In genomic region chr7:19092381-19093173, GRCm38 (mm10) we compare ENCODE assay signal across 8 mouse cellular contexts. TPM values are rescaled to one million over a fixed set of nuclear protein-coding genes. Genes with fewer than 3 reads are reported as not detected.
DNase-seq lines count a peak whose midpoint lies in the region; ATAC-seq and TF ChIP-seq lines count a peak whose summit lies in the region.

No protein-coding gene starts in this region.

- H3K9me3 ChIP-seq in heart, embryonic 13.5 days = no peaks in the 10 kb centered on the region
- H3K9me3 ChIP-seq in kidney, embryonic 14.5 days (ENCODE audit: control insufficient read depth, low read length) = no peaks in the 10 kb centered on the region
- no peaks in the 10 kb centered on the region for H3K9me3 ChIP-seq in stomach, postnatal 0 days (ENCODE audit: control insufficient read depth, low read length)

- peaks cover 9% of the 10 kb centered on the region for H3K27me3 ChIP-seq in heart, embryonic 13.5 days (replicated peaks)
- H3K27me3 ChIP-seq in kidney, embryonic 14.5 days (ENCODE audit: control insufficient read depth, insufficient read depth, low read length) = no peaks in the 10 kb centered on the region
- H3K27me3 ChIP-seq in stomach, postnatal 0 days (ENCODE audit: control insufficient read depth, insufficient read depth, low read length) = no peaks in the 10 kb centered on the region

- peak overlapping the region; percentile 99 for H3K27ac ChIP-seq in heart, embryonic 13.5 days (replicated peaks)
- H3K27ac ChIP-seq in kidney, embryonic 14.5 days (ENCODE audit: low read depth, low read length) = peak overlapping the region; percentile 82
- peak overlapping the region; percentile 65 for H3K27ac ChIP-seq in stomach, postnatal 0 days (replicated peaks)

- TF ChIP-seq CTCF in stomach, postnatal 0 days (IDR thresholded peaks at IDR 0.05; ENCODE audit: low read depth) = no peak

- peak overlapping the region; percentile 92 for H3K4me2 ChIP-seq in heart, embryonic 13.5 days
- peak overlapping the region; percentile 95 for H3K4me2 ChIP-seq in kidney, embryonic 14.5 days (replicated peaks; ENCODE audit: low read depth, low read length)
- H3K4me2 ChIP-seq in stomach, postnatal 0 days (replicated peaks; ENCODE audit: low read depth) = peak overlapping the region; percentile 83

- peaks cover 47% of the 10 kb centered on the region for H3K4me1 ChIP-seq in heart, embryonic 13.5 days
- peaks cover 32% of the 10 kb centered on the region for H3K4me1 ChIP-seq in kidney, embryonic 14.5 days (ENCODE audit: control insufficient read depth, insufficient read depth, low read length)
- peaks cover 7% of the 10 kb centered on the region; the same call in 1 of the 2 replicates for H3K4me1 ChIP-seq in stomach, postnatal 0 days (replicated peaks; ENCODE audit: control insufficient read depth, insufficient read depth)

- H3K36me3 ChIP-seq in heart, embryonic 13.5 days = peaks cover 49% of the 10 kb centered on the region
- H3K36me3 ChIP-seq in kidney, embryonic 14.5 days (ENCODE audit: control insufficient read depth, insufficient read depth, low read length) = peaks cover 26% of the 10 kb centered on the region
- peaks cover 14% of the 10 kb centered on the region; the same call in 1 of the 2 replicates for H3K36me3 ChIP-seq in stomach, postnatal 0 days (ENCODE audit: control insufficient read depth, insufficient read depth, low read length)

- 7% methylated on average over 38 of the region's 38 CpGs for WGBS in heart, embryonic 13.5 days
- WGBS in kidney, embryonic 14.5 days = 4% methylated on average over 38 of the region's 38 CpGs
- WGBS in stomach, postnatal 0 days = 9% methylated on average over 36 of the region's 38 CpGs

- ATAC-seq in heart, embryonic 13.5 days (ENCODE audit: extremely low read depth, insufficient number of reproducible peaks, low FRiP score, low TSS enrichment) = peak; percentile 38
- peak; percentile 48 for ATAC-seq in kidney, embryonic 14.5 days (ENCODE audit: low FRiP score, low TSS enrichment)
- peak; percentile 8 for ATAC-seq in stomach, postnatal 0 days (ENCODE audit: low FRiP score, low TSS enrichment)

- H3K9ac ChIP-seq in heart, embryonic 13.5 days = peak overlapping the region; percentile 78
- peak overlapping the region; percentile 14 for H3K9ac ChIP-seq in kidney, embryonic 14.5 days (ENCODE audit: low read depth, low read length)
- H3K9ac ChIP-seq in stomach, postnatal 0 days (ENCODE audit: low read length) = peak overlapping the region; percentile 45

- H3K4me3 ChIP-seq in heart, embryonic 13.5 days = peak overlapping the region; percentile 86
- H3K4me3 ChIP-seq in kidney, embryonic 14.5 days (ENCODE audit: low read length) = peak overlapping the region; percentile 78
- H3K4me3 ChIP-seq in stomach, postnatal 0 days (ENCODE audit: low read depth, low read length) = peak overlapping the region; percentile 70

- peak; percentile 53 for DNase-seq in right cerebral cortex, postnatal 4 days
- DNase-seq in right cerebral cortex, postnatal 36 days (ENCODE audit: low spot score in 2 of 2) = no peak
- peak; percentile 83 for DNase-seq in embryo, embryonic 9.5 days (ENCODE audit: extremely low spot score)
- DNase-seq in lung, postnatal 14 days = peak; percentile 38
- peak; percentile 53 for DNase-seq in stomach, postnatal 0 days (ENCODE audit: low spot score)
- DNase-seq in cerebellum, adult 9-10 months = no peak

- no peak for TF ChIP-seq EP300 in stomach, postnatal 0 days (optimal IDR thresholded peaks at IDR 0.05)

RNA-seq across cellular contexts. Expression of gene Six5, which starts 1.8 kb away (rescaled TPM):
- 5.9 and 6.0 TPM in 2 replicates for polyA plus RNA-seq in heart, embryonic 13.5 days (2015; fragmentation: Nextera tagmentation; extraction: Ambion mirVana)
- 13.3 and 13.6 TPM in 2 replicates for polyA plus RNA-seq in kidney, embryonic 14.5 days (2014; fragmentation: Nextera tagmentation; extraction: Ambion mirVana)
- polyA plus RNA-seq in stomach, postnatal 0 days (2015; fragmentation: Nextera tagmentation; extraction: Ambion mirVana) = 6.1 and 7.7 TPM in 2 replicates

RNA-seq across cellular contexts. Expression of gene Dmpk, which starts 8.9 kb away (rescaled TPM):
- polyA plus RNA-seq in heart, embryonic 13.5 days (2015; fragmentation: Nextera tagmentation; extraction: Ambion mirVana) = 19.3 and 20.0 TPM in 2 replicates
- polyA plus RNA-seq in kidney, embryonic 14.5 days (2014; fragmentation: Nextera tagmentation; extraction: Ambion mirVana) = 12.1 and 14.9 TPM in 2 replicates
- 91.3 and 103 TPM in 2 replicates for polyA plus RNA-seq in stomach, postnatal 0 days (2015; fragmentation: Nextera tagmentation; extraction: Ambion mirVana)

RNA-seq across cellular contexts. Expression of gene Dmwd, which starts 16.6 kb away (rescaled TPM):
- polyA plus RNA-seq in heart, embryonic 13.5 days (2015; fragmentation: Nextera tagmentation; extraction: Ambion mirVana) = 11.3 and 13.9 TPM in 2 replicates
- polyA plus RNA-seq in kidney, embryonic 14.5 days (2014; fragmentation: Nextera tagmentation; extraction: Ambion mirVana) = 20.5 and 23.2 TPM in 2 replicates
- polyA plus RNA-seq in stomach, postnatal 0 days (2015; fragmentation: Nextera tagmentation; extraction: Ambion mirVana) = 4.5 and 7.0 TPM in 2 replicates

RNA-seq across cellular contexts. Expression of gene Gm4969, which starts 25.6 kb away (rescaled TPM):
- 1.2 and 2.1 TPM in 2 replicates for polyA plus RNA-seq in heart, embryonic 13.5 days (2015; fragmentation: Nextera tagmentation; extraction: Ambion mirVana)
- polyA plus RNA-seq in kidney, embryonic 14.5 days (2014; fragmentation: Nextera tagmentation; extraction: Ambion mirVana) = 2.3 and 4.5 TPM in 2 replicates
- 0.72 and 0.76 TPM in 2 replicates for polyA plus RNA-seq in stomach, postnatal 0 days (2015; fragmentation: Nextera tagmentation; extraction: Ambion mirVana)

RNA-seq across cellular contexts. Expression of gene Fbxo46, which starts 27.1 kb away (rescaled TPM):
- 8.0 and 8.6 TPM in 2 replicates for polyA plus RNA-seq in heart, embryonic 13.5 days (2015; fragmentation: Nextera tagmentation; extraction: Ambion mirVana)
- polyA plus RNA-seq in kidney, embryonic 14.5 days (2014; fragmentation: Nextera tagmentation; extraction: Ambion mirVana) = 5.7 and 10.0 TPM in 2 replicates
- polyA plus RNA-seq in stomach, postnatal 0 days (2015; fragmentation: Nextera tagmentation; extraction: Ambion mirVana) = 6.5 and 6.7 TPM in 2 replicates

Comparison
In these comparisons a context has a peak if more than half of its experiments do, and no peak if none do; other contexts are left out.
1. DNase-seq: peak in right cerebral cortex, postnatal 4 days (single experiment), embryo, embryonic 9.5 days (single experiment), lung, postnatal 14 days (single experiment) and stomach, postnatal 0 days (single experiment); none in right cerebral cortex, postnatal 36 days (0 of 2) and cerebellum, adult 9-10 months (single experiment).
2. H3K9ac ChIP-seq: peak in every context shown above with its lines; median percentile 78 in heart, embryonic 13.5 days; 45 in stomach, postnatal 0 days; 14 in kidney, embryonic 14.5 days.
3. Peak in every context shown above with its lines, with median percentiles within 50 percentile points of each other: ATAC-seq, H3K27ac ChIP-seq, H3K4me2 ChIP-seq and H3K4me3 ChIP-seq.